Mouse (Mus musculus) gastrocnemius, postnatal 14 days (tissue): ENCODE measurements at regions not wholly inside any gene's neighbourhood (a gene's known extent, or its start where the extent isn't known, plus 50 kb on each side); places are given as distances from the start of the nearest gene placed in this dataset.

ENCODE experiments used
- DNase-seq: peaks from one replicate; pipeline ENCODE4 v3.0.0; 2021; ENCODE audit warnings: mixed read lengths
- intact Hi-C: fragments of 180-260 bp; cut with DNase I; formaldehyde crosslinking; loops from one replicate; pipeline ENCODE4 v1.15.1; 2025; ENCODE audit warnings: low total_unique reads

- intact Hi-C loops = no loop called here
These were observed 53.0 kb downstream of the Hoxa1 start for GRCm38 (mm10) chr6:52105031-52105593.

GRCm38 (mm10) chr6:52104141-52104540 lies 54.0 kb downstream of the Hoxa1 start:
- DNase-seq = no peak
- intact Hi-C loops = no loop called here

More at GRCm38 (mm10) chr6:52105031-52105593, 53.0 kb downstream of the Hoxa1 start:
- no peak for DNase-seq

GRCm38 (mm10) chr6:52103661-52104060 lies 54.5 kb downstream of the Hoxa1 start:
- no peak for DNase-seq
- intact Hi-C loops = no loop called here

GRCm38 (mm10) chr6:52102699-52103098 lies 55.4 kb downstream of the Hoxa1 start:
- peak; percentile 30 for DNase-seq
- intact Hi-C loops = no loop called here

GRCm38 (mm10) chr6:52102179-52102578 lies 55.9 kb downstream of the Hoxa1 start:
- peak; percentile 15 for DNase-seq
- intact Hi-C loops = no loop called here

GRCm38 (mm10) chr6:52101209-52101608 lies 56.9 kb downstream of the Hoxa1 start:
- intact Hi-C loops = no loop called here
- no peak for DNase-seq

GRCm38 (mm10) chr6:52098851-52099250 lies 59.3 kb downstream of the Hoxa1 start:
- no peak for DNase-seq
- intact Hi-C loops = no loop called here

- intact Hi-C loops = no loop called here
- no peak for DNase-seq
These were observed 62.5 kb downstream of the Hoxa1 start for GRCm38 (mm10) chr6:52095575-52095974.

GRCm38 (mm10) chr6:52091445-52091844 lies 66.7 kb downstream of the Hoxa1 start:
- DNase-seq = no peak
- intact Hi-C loops = no loop called here

GRCm38 (mm10) chr6:52085932-52086643 lies 72.0 kb downstream of the Hoxa1 start:
- intact Hi-C loops = no loop called here
- no peak for DNase-seq

- DNase-seq = no peak
- intact Hi-C loops = no loop called here
These were observed 72.3 kb upstream of the Skap2 start for GRCm38 (mm10) chr6:52084622-52085021.

- no peak for DNase-seq
- intact Hi-C loops = no loop called here
These were observed 67.2 kb upstream of the Skap2 start for GRCm38 (mm10) chr6:52079501-52079900.

GRCm38 (mm10) chr6:52078530-52079340 lies 66.4 kb upstream of the Skap2 start:
- intact Hi-C loops = no loop called here
- no peak for DNase-seq

- intact Hi-C loops = no loop called here
- DNase-seq = no peak
These were observed 64.0 kb upstream of the Skap2 start for GRCm38 (mm10) chr6:52076179-52076932.

- DNase-seq = no peak
- intact Hi-C loops = no loop called here
These were observed 62.6 kb upstream of the Skap2 start for GRCm38 (mm10) chr6:52074904-52075303.

- intact Hi-C loops = no loop called here
- DNase-seq = no peak
These were observed 54.8 kb upstream of the Skap2 start for GRCm38 (mm10) chr6:52067151-52067550.

- intact Hi-C loops = no loop called here
- DNase-seq = no peak
These were observed 53.3 kb upstream of the Skap2 start for GRCm38 (mm10) chr6:52065652-52066051.

GRCm38 (mm10) chr6:52064176-52065015 lies 52.0 kb upstream of the Skap2 start:
- intact Hi-C loops = no loop called here
- peak; percentile 32 for DNase-seq
